ENCODE assay signal across 15 mouse cellular contexts in genomic region chr5:115858652-115859051, GRCm38 (mm10). TPM values are rescaled to one million over a fixed set of nuclear protein-coding genes. Genes with fewer than 3 reads are reported as not detected.
DNase-seq lines count a peak whose midpoint lies in the region; ATAC-seq and TF ChIP-seq lines count a peak whose summit lies in the region.
"Had no signal": no experiment of that assay in that cellular context is flagged by ENCODE, and none has a peak within 500 bp of the region (broad histone marks: within the 10 kb centered on the region; RNA-seq: fewer than 3 reads in every experiment).

No protein-coding gene starts in this region.

- H3K27ac ChIP-seq in left cerebral cortex, adult 2 months: peak overlapping the region; percentile 44; the same call in 1 of the 2 replicates
- peak overlapping the region; percentile 10; the same call in 1 of the 2 replicates for H3K27ac ChIP-seq in kidney, embryonic 15.5 days
- H3K27ac ChIP-seq: embryonic facial prominence, embryonic 13.5 days; forebrain, embryonic 15.5 days; heart, embryonic 15.5 days; limb, embryonic 13.5 days had no signal

- peaks cover 12% of the 10 kb centered on the region; the same call in 1 of the 2 replicates for H3K4me1 ChIP-seq in kidney, embryonic 15.5 days
- H3K4me1 ChIP-seq: heart, embryonic 15.5 days; limb, embryonic 13.5 days had no signal

- intact Hi-C loops in left cerebral cortex, adult 2 months (cut with DNase I): no loop called here

- H3K4me2 ChIP-seq in kidney, embryonic 15.5 days: no peak overlapping the region
- H3K4me2 ChIP-seq: embryonic facial prominence, embryonic 13.5 days; forebrain, embryonic 15.5 days; heart, embryonic 15.5 days; limb, embryonic 13.5 days had no signal

- no peak for DNase-seq in left cerebral cortex, adult 2 months (ENCODE audit: extremely low spot score in 1 of 2, low spot score in 2 of 2)
- no peak for DNase-seq in left cerebral cortex, adult 18-20 months (ENCODE audit: low spot score in 2 of 2)
- peak; percentile 31 for DNase-seq in urinary bladder, postnatal 25 days (ENCODE audit: low spot score)
- no peak for DNase-seq in urinary bladder, adult 18-20 months (ENCODE audit: low spot score in 2 of 2)
- DNase-seq in thymus, postnatal 10 days (ENCODE audit: low spot score in 2 of 2): no peak
- DNase-seq in MN1 (ENCODE audit: low spot score): no peak
- no peak for DNase-seq in layer of hippocampus, postnatal 25 days (ENCODE audit: extremely low spot score in 1 of 2, low spot score in 1 of 2)
- DNase-seq: adrenal gland, postnatal 14 days; cerebellum, adult 2 months; layer of hippocampus, adult 9-11 months had no signal

- peaks cover 71% of the 10 kb centered on the region for H3K36me3 ChIP-seq in kidney, embryonic 15.5 days

- ATAC-seq in kidney, embryonic 15.5 days (replicated peaks; ENCODE audit: low FRiP score): no peak
- ATAC-seq: forebrain, embryonic 15.5 days had no signal

- no peak for TF ChIP-seq CTCF in left cerebral cortex, adult 2 months (IDR thresholded peaks at IDR 0.05)

- no peak overlapping the region for H3K9ac ChIP-seq in kidney, embryonic 15.5 days
- H3K9ac ChIP-seq: embryonic facial prominence, embryonic 13.5 days; forebrain, embryonic 15.5 days; heart, embryonic 15.5 days; limb, embryonic 13.5 days had no signal

- H3K9me3 ChIP-seq in kidney, embryonic 15.5 days (replicated peaks): no peaks in the 10 kb centered on the region
- H3K9me3 ChIP-seq: embryonic facial prominence, embryonic 13.5 days; forebrain, embryonic 15.5 days; heart, embryonic 15.5 days; limb, embryonic 13.5 days had no signal

- H3K27me3 ChIP-seq in kidney, embryonic 15.5 days: no peaks in the 10 kb centered on the region
- H3K27me3 ChIP-seq: embryonic facial prominence, embryonic 13.5 days; forebrain, embryonic 15.5 days; heart, embryonic 15.5 days; limb, embryonic 13.5 days had no signal

- 49% methylated on average over 6 of the region's 6 CpGs for WGBS in kidney, embryonic 15.5 days

- no peak overlapping the region for H3K4me3 ChIP-seq in left cerebral cortex, adult 2 months
- no peak overlapping the region for H3K4me3 ChIP-seq in kidney, embryonic 15.5 days (replicated peaks)
- H3K4me3 ChIP-seq: embryonic facial prominence, embryonic 13.5 days; forebrain, embryonic 15.5 days; heart, embryonic 15.5 days; limb, embryonic 13.5 days had no signal

RNA-seq across cellular contexts. Expression of gene Cit, which starts 13.6 kb away (rescaled TPM):
- 100 to 1,000 TPM; 204 to 209 TPM for total RNA-seq in left cerebral cortex, adult 2 months (2021)
- 100 to 1,000 TPM; 153 to 185 TPM for total RNA-seq in left cerebral cortex, adult 18-20 months (2021)
- polyA plus RNA-seq in kidney, embryonic 15.5 days (2015; fragmentation: Nextera tagmentation; extraction: Ambion mirVana): 35.4 and 39.2 TPM in 2 replicates
- total RNA-seq in layer of hippocampus, postnatal 25 days (2021): 10 to 100 TPM; 55.9 to 66.8 TPM
